Mouse (Mus musculus) layer of hippocampus, adult 8-10 months (tissue): Measurements from ENCODE around the gene Gfra1. TPM values are rescaled to one million over a fixed set of nuclear protein-coding genes. Genes with fewer than 3 reads are reported as not detected.

Source experiments
- DNase-seq, 2 experiments: peaks; one replicate each; pipeline ENCODE4 v3.0.0; 2022; ENCODE audit warnings: low spot score in 2 of 2
- total RNA-seq, 4 experiments: library from RNA; stranded (reverse); gene quantifications; 2 replicates each; pipeline ENCODE4 v1.2.4; 2022

The Gfra1 gene
- total RNA-seq, 4 experiments from 2014 or later, result 57.6 to 72.0 (median 68.2) TPM

GRCm38 (mm10) chr19:58260934-58261333, 194.8 kb downstream of the Gfra1 start:
- no peak for DNase-seq

DNA sequence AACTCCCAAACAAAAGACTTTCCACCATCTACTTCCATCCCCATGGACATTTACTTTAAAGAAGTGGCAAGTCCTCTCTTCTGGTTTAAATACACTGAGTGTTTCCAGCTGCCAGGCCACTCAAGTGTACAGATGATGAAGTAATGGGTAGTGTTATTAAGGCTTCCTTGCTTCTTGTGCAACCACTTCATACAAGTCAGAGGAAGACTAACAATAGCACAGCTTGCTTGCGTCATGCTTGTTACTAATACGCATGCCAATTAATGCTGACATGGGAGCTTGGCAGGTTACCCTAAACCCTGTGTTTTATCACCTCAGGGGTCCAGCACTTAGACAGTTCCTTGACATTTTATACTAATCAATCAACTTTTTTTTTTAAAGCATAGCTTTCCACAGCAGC, 196.5 kb downstream of the Gfra1 start:
- no peak for DNase-seq

DNA sequence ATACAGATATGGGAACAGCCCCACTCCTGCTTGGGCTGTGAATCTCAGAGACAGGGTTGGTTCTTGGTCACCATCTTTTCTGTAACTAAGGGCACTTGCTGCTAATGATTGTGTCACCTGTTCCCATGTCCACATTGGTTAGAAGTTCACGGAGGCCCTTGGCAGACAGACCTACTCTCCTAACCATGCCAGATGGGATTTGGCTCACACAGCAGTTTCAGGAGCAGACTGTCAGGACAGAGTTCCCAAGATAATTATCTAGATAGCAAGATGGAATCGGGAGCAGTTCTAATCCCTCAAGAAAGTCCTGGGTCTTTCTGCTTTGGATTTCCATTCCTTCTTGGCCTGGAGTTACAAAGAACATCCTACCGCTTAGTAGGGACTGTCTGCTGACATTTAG, 199.2 kb downstream of the Gfra1 start:
- DNase-seq, result no peak

DNA sequence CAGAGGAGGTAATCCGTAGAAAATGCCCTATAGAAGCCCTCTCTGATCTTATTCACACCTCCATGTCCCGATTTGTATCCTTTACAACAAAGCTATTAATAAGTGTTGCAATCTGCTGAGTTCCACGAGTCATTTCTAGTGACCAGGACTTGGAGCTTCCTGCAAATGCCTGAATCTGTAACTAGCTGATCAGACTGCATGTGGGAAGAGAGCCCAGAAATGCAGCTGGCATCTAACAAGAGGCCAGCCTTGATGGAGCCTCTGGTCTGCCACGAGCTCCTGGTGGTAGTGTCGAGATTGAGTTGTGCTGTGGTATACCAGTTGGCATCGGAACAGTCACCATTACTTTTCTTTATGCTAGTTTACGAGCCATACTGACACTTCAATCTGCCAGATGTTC, 200.3 kb downstream of the Gfra1 start:
- no peak for DNase-seq

GRCm38 (mm10) chr19:58254172-58254571, 201.5 kb downstream of the Gfra1 start:
- no peak for DNase-seq

GRCm38 (mm10) chr19:58251698-58252097, 204.0 kb downstream of the Gfra1 start:
- no peak for DNase-seq

DNA sequence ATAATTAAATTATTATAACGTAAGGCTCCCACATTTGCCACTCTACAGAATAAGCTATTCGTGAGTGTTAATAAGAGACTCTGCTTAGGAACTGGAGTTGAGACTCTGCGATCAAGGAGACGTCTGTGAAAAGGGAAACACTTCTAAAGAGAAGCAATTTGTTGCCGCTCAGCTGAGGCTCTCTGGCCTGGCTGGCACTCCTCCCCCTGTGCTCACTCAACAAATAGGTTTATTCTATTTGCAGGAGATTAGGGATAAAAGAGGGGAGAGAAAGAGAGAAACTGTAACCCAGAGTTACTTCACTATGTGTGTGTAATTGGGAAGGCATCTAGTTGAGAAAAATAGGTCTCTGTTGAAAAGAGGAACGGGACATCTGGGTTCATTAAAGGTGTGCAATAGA, 204.6 kb downstream of the Gfra1 start:
- DNase-seq, result no peak

DNA sequence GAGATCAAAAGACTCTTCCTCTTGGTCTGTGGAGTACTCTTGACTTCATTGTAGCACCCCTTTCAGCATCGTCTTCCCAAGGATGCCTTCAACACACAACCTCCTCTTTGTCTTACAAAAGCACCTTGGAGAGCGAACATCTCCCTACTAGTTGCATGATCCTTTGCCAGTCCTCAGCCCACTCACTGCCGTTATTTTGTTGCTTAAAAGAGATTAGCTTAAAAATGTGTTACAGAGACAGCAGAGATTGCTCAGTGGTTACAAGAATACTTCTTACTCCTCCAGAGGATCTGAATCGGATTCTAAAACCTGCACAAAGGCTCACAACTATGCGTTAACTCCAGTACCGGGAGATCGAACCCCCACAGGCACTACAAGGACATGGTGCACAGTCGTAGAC, 205.5 kb downstream of the Gfra1 start:
- no peak for DNase-seq

DNA sequence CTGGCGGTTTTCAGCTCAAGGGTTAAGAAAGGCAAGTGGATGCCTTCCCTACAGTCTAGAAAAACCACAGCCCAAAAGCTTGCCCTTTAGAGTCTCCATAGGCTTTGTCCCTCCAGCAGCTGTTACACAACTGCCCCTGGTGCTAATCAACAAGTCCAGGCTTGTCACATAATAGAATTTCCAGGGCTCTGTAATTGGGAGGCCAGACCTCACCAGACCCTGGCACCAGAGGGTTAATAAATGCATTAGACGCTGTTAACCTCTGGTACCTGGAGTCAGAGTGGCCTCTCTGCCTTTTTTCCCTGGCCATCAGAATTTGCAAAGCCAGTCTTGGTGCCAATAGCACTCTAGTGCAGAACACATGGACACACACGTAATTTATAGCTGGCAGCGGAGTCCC, 211.6 kb downstream of the Gfra1 start:
- no peak for DNase-seq

DNA sequence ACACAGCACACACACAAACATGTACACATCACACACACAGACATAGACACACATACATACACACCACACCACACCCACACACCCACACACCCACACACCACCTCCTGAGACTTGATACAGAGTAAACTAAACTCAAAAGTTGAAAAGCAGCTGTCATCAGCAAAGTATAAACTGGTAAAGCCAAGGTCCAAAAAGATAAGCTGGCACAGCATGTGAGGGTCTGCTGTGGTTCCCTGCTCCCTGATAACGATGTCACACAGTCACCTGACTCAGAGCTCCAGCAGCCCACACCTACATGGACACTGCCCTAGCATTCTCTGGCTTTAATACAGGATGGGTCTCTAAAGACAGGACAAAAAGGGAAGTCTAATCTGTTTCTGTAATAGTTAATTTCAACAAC, 212.1 kb downstream of the Gfra1 start:
- DNase-seq, result no peak

DNA sequence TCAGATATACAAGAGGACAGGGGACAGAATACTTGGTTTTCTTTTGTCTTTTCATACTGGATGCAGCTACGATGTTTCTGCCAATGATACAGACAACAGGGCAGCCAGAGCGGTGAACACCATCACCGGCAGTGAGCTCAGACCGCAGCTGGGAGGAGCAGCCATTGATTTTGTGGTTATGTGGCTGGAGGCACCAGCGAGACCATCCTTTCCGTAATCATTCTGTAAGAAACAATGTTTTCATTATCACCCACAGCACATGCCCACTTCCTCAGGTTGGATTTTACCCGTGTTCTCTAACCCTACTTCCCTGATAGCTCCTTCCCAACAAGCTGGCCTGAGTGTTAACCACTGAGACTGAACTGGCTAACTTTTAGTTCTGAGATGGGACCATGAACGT, 217.4 kb downstream of the Gfra1 start:
- no peak for DNase-seq

GRCm38 (mm10) chr19:58227725-58228124, 228.0 kb downstream of the Gfra1 start:
- DNase-seq, result no peak

GRCm38 (mm10) chr19:58226882-58227281, 228.8 kb downstream of the Gfra1 start:
- DNase-seq, result no peak

- DNase-seq, result no peak
These were observed 235.5 kb downstream of the Gfra1 start for GRCm38 (mm10) chr19:58220061-58220831.

DNA sequence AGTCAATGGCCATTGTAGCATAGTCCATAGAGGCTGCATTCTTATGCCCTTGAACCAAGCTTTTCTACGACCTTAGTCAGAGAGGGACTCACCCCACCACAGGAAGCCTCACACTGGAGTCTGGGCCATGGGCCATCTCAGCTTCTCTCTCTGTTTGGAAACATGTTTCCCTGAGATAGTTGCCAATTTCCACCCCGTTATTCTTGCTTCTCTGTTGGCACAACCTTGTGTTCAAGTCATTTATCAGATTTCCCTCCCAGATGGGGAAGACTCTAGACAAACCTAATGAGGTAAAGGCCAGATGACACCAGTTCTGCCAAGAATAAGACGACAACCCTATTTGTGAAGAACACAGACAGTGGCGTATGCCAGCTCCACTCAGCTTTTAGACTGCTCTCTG, 238.1 kb downstream of the Gfra1 start:
- peak in 1 of 2 experiments; percentile 21 for DNase-seq

DNA sequence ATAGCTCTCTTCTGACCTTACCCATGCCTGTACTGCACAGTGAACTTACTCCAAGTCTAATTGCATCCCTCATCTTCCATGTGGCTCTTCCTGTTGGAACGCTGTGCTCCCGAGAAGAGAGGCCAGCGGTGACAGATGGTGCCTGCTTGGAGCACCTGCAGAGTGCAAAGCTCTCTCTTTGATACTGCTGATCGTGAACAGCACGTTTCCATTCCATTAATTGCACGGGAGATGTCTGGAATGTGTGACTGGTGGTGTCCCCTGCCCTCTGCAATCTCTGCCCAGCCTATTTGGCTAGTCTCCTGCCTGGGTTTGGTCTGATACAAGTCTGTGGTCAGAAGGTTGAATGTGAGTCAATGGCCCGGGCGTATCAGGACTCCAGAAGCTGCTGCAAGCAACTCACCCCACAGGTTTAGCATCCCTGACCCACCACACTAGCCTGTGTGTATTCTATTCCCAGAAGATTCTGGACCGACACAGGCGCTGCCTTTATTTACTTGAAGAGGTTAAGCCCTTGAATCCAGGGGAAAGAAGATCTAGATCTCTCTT, 249.1 kb downstream of the Gfra1 start:
- DNase-seq, result no peak

DNA sequence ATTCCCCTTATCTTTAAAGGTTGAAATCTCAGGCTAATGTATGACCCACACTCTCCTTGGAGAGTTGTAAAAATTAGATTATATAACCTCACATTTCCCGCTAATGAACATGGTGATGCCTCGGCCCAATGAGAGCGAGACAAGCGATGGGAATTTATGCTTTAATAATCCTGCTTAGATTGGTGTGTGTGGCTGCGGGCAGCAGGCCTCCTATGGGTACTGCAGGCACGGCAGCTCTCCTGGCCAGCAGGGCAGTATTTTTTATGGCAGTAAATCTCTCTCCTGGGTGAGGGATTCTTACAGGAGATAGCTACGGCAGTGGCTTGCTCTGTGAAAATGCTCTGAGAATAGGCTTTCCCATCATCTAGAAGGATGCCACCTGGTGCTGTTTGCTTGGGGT, 250.2 kb downstream of the Gfra1 start:
- DNase-seq, result no peak

DNA sequence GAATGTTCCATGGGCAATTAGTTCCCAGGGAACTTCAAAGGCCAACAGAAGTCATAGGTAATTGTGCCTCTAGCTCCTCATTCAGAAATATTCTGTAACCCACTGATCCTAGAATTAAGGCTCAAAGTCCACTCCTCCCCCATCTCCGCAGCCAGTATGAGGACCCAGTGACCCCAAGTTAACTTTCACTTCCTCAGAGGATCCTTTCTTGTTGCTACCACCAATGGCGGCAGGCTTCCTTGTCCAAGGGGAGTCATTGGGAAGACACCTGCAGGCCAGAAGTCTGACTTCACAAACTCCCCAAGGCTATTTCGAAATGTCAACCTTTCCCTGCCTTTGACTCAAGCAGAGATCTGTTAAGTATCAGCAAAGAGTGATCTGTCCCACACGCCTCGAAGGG, 253.1 kb downstream of the Gfra1 start:
- DNase-seq, result no peak

DNA sequence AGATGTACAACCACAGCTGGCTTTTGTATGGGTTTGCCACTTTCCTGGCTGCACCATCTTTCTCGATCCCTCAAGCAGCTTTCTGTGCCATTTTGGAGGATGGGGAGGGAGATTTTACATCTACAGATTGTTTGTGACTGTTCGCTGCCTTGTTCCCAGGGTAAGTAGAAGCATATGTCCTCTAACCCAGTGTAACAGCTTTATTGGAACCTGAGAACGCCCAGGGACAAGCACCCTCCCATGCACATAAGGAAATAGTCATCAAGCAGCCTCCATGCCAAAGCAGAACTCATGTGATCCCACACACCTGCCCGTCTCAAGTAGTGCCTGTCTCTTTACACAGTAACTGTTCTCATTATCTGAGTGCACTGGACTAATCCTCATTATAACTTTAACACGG, 256.0 kb downstream of the Gfra1 start:
- no peak for DNase-seq

GRCm38 (mm10) chr19:58193733-58194456, 261.8 kb downstream of the Gfra1 start:
- no peak for DNase-seq

DNA sequence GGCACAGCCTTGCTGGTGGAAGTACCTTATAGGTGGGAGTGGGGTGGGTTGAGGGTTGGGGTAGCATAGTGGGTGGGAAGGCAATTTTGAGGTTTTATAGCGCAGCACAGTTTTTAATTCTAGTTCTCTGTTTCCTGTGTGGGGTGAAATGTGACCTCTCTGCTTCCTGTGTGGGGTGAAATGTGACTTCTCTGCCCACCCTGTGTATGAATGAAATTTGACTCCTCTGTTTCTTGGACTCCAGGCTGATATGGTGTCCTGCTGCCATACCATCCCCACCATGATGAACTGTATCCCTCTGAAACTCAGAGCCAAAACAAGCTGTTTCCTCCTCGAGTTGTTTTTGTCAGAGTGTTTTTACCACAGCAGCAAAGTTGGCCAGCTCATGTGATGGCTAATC, 264.8 kb downstream of the Gfra1 start:
- DNase-seq, result no peak

DNA sequence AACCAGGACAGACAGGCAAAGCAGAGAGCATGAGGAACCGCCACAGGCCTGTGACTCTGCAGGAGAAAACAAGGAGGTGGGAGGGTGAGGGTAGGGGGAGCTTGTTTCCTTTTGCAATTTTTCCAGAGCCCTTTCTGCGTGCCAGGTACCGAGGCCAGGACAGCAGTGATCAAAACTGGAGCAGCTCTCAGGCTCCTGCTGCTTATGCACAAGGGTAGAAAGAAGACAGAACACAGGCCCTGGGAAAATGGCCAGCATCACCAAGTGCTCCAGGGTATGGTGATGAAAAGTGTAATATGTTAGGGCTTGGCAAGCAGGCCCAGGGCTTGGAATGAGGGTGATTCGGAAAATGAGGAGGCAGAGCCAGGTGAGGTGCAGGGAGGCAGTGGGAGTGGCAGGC, 269.2 kb downstream of the Gfra1 start:
- peak in 1 of 2 experiments; percentile 12 for DNase-seq
